Mouse (Mus musculus) bone marrow, adult 2 months (tissue): Measurements from ENCODE around the gene Tubg2.

Source experiments
- CTCF ChIP-seq: fragments of 200-500 bp; IDR thresholded peaks from 2 replicates; pipeline ENCODE4 v1.5.1; 2011; ENCODE audit warnings: low read length, control low read depth; ENCODE audit not compliant: control insufficient read depth, insufficient read depth
- POLR2A ChIP-seq: fragments of 200-500 bp; IDR thresholded peaks from 2 replicates; pipeline ENCODE4 v1.6.1; 2011; ENCODE audit warnings: low read depth, mild to moderate bottlenecking, control low read depth, low read length, borderline replicate concordance; ENCODE audit not compliant: control insufficient read depth

DNA sequence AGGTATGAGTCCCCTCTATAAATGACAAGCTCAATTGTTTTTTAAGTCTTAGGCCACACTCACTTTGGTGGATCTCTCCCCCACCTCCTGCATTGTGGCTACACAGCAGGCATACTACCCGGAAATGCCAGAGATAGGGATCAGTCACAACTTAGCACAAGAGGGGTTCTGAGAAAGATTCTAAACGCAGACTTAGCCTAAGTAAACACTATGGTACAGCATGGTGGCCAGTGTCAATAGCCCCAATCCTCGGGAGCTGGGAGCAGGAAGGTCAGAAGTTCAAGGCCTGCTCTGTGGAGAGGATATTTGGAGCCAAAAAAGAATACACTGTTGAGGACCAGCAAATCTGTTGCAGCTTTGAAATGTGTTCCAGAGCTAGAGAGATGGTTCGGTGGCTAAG lies 37.6 kb upstream of the Tubg2 start:
- no peak for TF ChIP-seq CTCF
- TF ChIP-seq POLR2A, result no peak
